Mouse (Mus musculus) liver, embryonic 15.5 days (tissue): ENCODE results near the gene Rrp7a. TPM values are rescaled to one million over a fixed set of nuclear protein-coding genes. Genes with fewer than 3 reads are reported as not detected.
A peak's percentile ranks its signal among the peaks of the same experiment; 100 is the strongest.
"Not testable (repeated sequence)": the region's sequence is repeated elsewhere in the genome, so short reads cannot be mapped to it uniquely, and the experiment has no call there.

Experiments used
- ATAC-seq: fragments of 200-750 bp; cut with Nextera tagmentation; 2 replicates; pipeline ENCODE4 v1.8.0; 2017; ENCODE audit warnings: moderate number of reproducible peaks, mild to moderate bottlenecking, moderate library complexity; ENCODE audit not compliant: insufficient read depth
- H3K27ac ChIP-seq: fragments of 300-500 bp; sonication (generic); replicated peaks from 2 replicates; pipeline ENCODE4 v1.5.1; 2015; ENCODE audit warnings: mild to moderate bottlenecking, inconsistent platforms
- H3K27me3 ChIP-seq: fragments of 300-500 bp; sonication (generic); 2 replicates; pipeline ENCODE4 v1.6.1; 2015; ENCODE audit warnings: mild to moderate bottlenecking, inconsistent platforms
- H3K36me3 ChIP-seq: fragments of 300-500 bp; sonication (generic); replicated peaks from 2 replicates; pipeline ENCODE4 v1.6.1; 2015; ENCODE audit warnings: moderate library complexity, mild to moderate bottlenecking, inconsistent platforms
- H3K4me1 ChIP-seq: fragments of 300-500 bp; sonication (generic); replicated peaks from 2 replicates; pipeline ENCODE4 v1.6.1; 2015; ENCODE audit warnings: inconsistent platforms
- H3K4me2 ChIP-seq: fragments of 300-500 bp; sonication (generic); 2 replicates; pipeline ENCODE4 v1.6.1; 2015; ENCODE audit warnings: moderate library complexity, mild to moderate bottlenecking, inconsistent platforms
- H3K4me3 ChIP-seq: fragments of 300-500 bp; sonication (generic); replicated peaks from 2 replicates; pipeline ENCODE4 v1.5.1; 2015; ENCODE audit warnings: mild to moderate bottlenecking, inconsistent platforms
- H3K9ac ChIP-seq: fragments of 300-500 bp; sonication (generic); 2 replicates; pipeline ENCODE4 v1.6.1; 2015; ENCODE audit warnings: moderate library complexity, mild to moderate bottlenecking, inconsistent platforms
- H3K9me3 ChIP-seq: fragments of 300-500 bp; sonication (generic); replicated peaks from 2 replicates; pipeline ENCODE4 v1.6.1; 2016; ENCODE audit warnings: inconsistent platforms
- WGBS: fragments of 180-500 bp; shearing (Covaris S2); methylation state at CpG from one replicate; pipeline ENCODE4 v1.1.7; 2015; ENCODE audit warnings: mixed read lengths; ENCODE audit not compliant: insufficient replicate concordance; 5-methylcytosine and 5-hydroxymethylcytosine counted together
- polyA plus RNA-seq: library from polyadenylated mRNA; unstranded; fragments of >200 nt; fragmentation: Nextera tagmentation; extraction: Ambion mirVana; gene quantifications from 2 replicates; pipeline ENCODE4 v1.2.1, GENCODE M21; 2015

Rrp7a gene
- polyA plus RNA-seq, 1 experiment from 2014 or later = 22.0 TPM

- no peaks in the 10 kb centered on the region for H3K9me3 ChIP-seq
- no peaks in the 10 kb centered on the region for H3K27me3 ChIP-seq
- H3K4me2 ChIP-seq = no peak overlapping the region
- no peaks in the 10 kb centered on the region for H3K4me1 ChIP-seq
- no peak overlapping the region for H3K4me3 ChIP-seq
- H3K36me3 ChIP-seq = peaks cover 96% of the 10 kb centered on the region
- WGBS = 83% methylated on average over 7 of the region's 7 CpGs
- no peak overlapping the region for H3K9ac ChIP-seq
- no peak for ATAC-seq
- no peak overlapping the region for H3K27ac ChIP-seq
Measured at GRCm38 (mm10) chr15:83129530-83130231, 7.1 kb upstream of the Rrp7a start.

- not testable (repeated sequence) for H3K27ac ChIP-seq, H3K9me3 ChIP-seq, H3K4me1 ChIP-seq, H3K4me2 ChIP-seq, H3K4me3 ChIP-seq, H3K27me3 ChIP-seq, H3K9ac ChIP-seq, ATAC-seq
- peaks cover 69% of the 10 kb centered on the region for H3K36me3 ChIP-seq
- WGBS = 86% methylated on average over 3 of the region's 3 CpGs
Measured at GRCm38 (mm10) chr15:83127037-83127436, 4.4 kb upstream of the Rrp7a start.

- WGBS = 87% methylated on average over 9 of the region's 9 CpGs
- Histone ChIP-seq H3K9me3 (no peaks in the 10 kb centered on the region), H3K27ac (no peak overlapping the region), H3K36me3 (peaks cover 65% of the 10 kb centered on the region), H3K9ac (no peak overlapping the region), H3K4me3 (no peak overlapping the region), H3K4me2 (no peak overlapping the region), H3K27me3 (no peaks in the 10 kb centered on the region), H3K4me1 (peaks cover 9% of the 10 kb centered on the region)
- ATAC-seq = no peak
Measured at GRCm38 (mm10) chr15:83126582-83126981, 4.0 kb upstream of the Rrp7a start.

GRCm38 (mm10) chr15:83124625-83125024 is 2.0 kb upstream of the Rrp7a start:
- 67% methylated on average over 5 of the region's 5 CpGs for WGBS
- Histone ChIP-seq H3K4me2 (no peak overlapping the region), H3K9ac (no peak overlapping the region), H3K4me1 (peaks cover 18% of the 10 kb centered on the region), H3K36me3 (peaks cover 52% of the 10 kb centered on the region), H3K9me3 (no peaks in the 10 kb centered on the region), H3K27ac (no peak overlapping the region), H3K27me3 (no peaks in the 10 kb centered on the region), H3K4me3 (no peak overlapping the region)
- ATAC-seq = no peak

GRCm38 (mm10) chr15:83121709-83122565 is 664 bp downstream of the Rrp7a start:
- Histone ChIP-seq H3K4me1 (peaks cover 18% of the 10 kb centered on the region), H3K9ac (peak overlapping the region; percentile 75), H3K4me3 (peak overlapping the region; percentile 93), H3K27me3 (no peaks in the 10 kb centered on the region), H3K9me3 (no peaks in the 10 kb centered on the region), H3K36me3 (peaks cover 51% of the 10 kb centered on the region), H3K27ac (peak overlapping the region; percentile 74), H3K4me2 (peak overlapping the region; percentile 89)
- peak; percentile 47 for ATAC-seq
- 3% methylated on average over 42 of the region's 43 CpGs for WGBS

- Histone ChIP-seq H3K4me3 (no peak overlapping the region), H3K27me3 (no peaks in the 10 kb centered on the region), H3K4me1 (peaks cover 18% of the 10 kb centered on the region), H3K36me3 (peaks cover 50% of the 10 kb centered on the region), H3K9ac (no peak overlapping the region), H3K27ac (no peak overlapping the region), H3K4me2 (no peak overlapping the region), H3K9me3 (no peaks in the 10 kb centered on the region)
- 69% methylated on average over 7 of the region's 7 CpGs for WGBS
- no peak for ATAC-seq
Measured at GRCm38 (mm10) chr15:83118360-83118759, 4.2 kb downstream of the Rrp7a start.

GRCm38 (mm10) chr15:83115071-83115470 is 7.5 kb downstream of the Rrp7a start:
- no peak overlapping the region for H3K9ac ChIP-seq
- no peaks in the 10 kb centered on the region for H3K27me3 ChIP-seq
- no peak overlapping the region for H3K4me3 ChIP-seq
- ATAC-seq = no peak
- 83% methylated on average over 6 of the region's 6 CpGs for WGBS
- H3K9me3 ChIP-seq = no peaks in the 10 kb centered on the region
- no peak overlapping the region for H3K27ac ChIP-seq
- peaks cover 6% of the 10 kb centered on the region for H3K4me1 ChIP-seq
- peaks cover 48% of the 10 kb centered on the region for H3K36me3 ChIP-seq
- H3K4me2 ChIP-seq = no peak overlapping the region

GRCm38 (mm10) chr15:83114106-83114505 is 8.5 kb downstream of the Rrp7a start:
- H3K4me2 ChIP-seq = no peak overlapping the region
- no peak overlapping the region for H3K9ac ChIP-seq
- no peaks in the 10 kb centered on the region for H3K9me3 ChIP-seq
- peaks cover 6% of the 10 kb centered on the region for H3K4me1 ChIP-seq
- no peaks in the 10 kb centered on the region for H3K27me3 ChIP-seq
- ATAC-seq = no peak
- peaks cover 39% of the 10 kb centered on the region for H3K36me3 ChIP-seq
- H3K4me3 ChIP-seq = no peak overlapping the region
- 80% methylated on average over 9 of the region's 9 CpGs for WGBS
- no peak overlapping the region for H3K27ac ChIP-seq

GRCm38 (mm10) chr15:83112898-83113297 is 9.7 kb downstream of the Rrp7a start:
- peaks cover 27% of the 10 kb centered on the region for H3K36me3 ChIP-seq
- H3K9ac ChIP-seq = no peak overlapping the region
- H3K4me3 ChIP-seq = no peak overlapping the region
- no peak for ATAC-seq
- H3K27ac ChIP-seq = no peak overlapping the region
- no peak overlapping the region for H3K4me2 ChIP-seq
- H3K9me3 ChIP-seq = no peaks in the 10 kb centered on the region
- H3K27me3 ChIP-seq = no peaks in the 10 kb centered on the region
- 19% methylated on average over 11 of the region's 11 CpGs for WGBS
- peaks cover 6% of the 10 kb centered on the region for H3K4me1 ChIP-seq

- Histone ChIP-seq H3K9me3 (no peaks in the 10 kb centered on the region), H3K4me1 (peaks cover 6% of the 10 kb centered on the region), H3K9ac (no peak overlapping the region), H3K27me3 (no peaks in the 10 kb centered on the region), H3K36me3 (peaks cover 17% of the 10 kb centered on the region), H3K4me3 (no peak overlapping the region), H3K27ac (no peak overlapping the region), H3K4me2 (no peak overlapping the region)
- WGBS = 65% methylated on average over 7 of the region's 7 CpGs
- ATAC-seq = no peak
Measured at GRCm38 (mm10) chr15:83111874-83112273, 10.7 kb downstream of the Rrp7a start.

GRCm38 (mm10) chr15:83111290-83111689 is 11.3 kb downstream of the Rrp7a start:
- H3K27ac ChIP-seq = no peak overlapping the region
- H3K9ac ChIP-seq = no peak overlapping the region
- H3K9me3 ChIP-seq = no peaks in the 10 kb centered on the region
- H3K36me3 ChIP-seq = peaks cover 12% of the 10 kb centered on the region
- 57% methylated on average over 6 of the region's 6 CpGs for WGBS
- no peak for ATAC-seq
- no peak overlapping the region for H3K4me2 ChIP-seq
- H3K4me1 ChIP-seq = peaks cover 6% of the 10 kb centered on the region
- no peak overlapping the region for H3K4me3 ChIP-seq
- no peaks in the 10 kb centered on the region for H3K27me3 ChIP-seq
